Mouse (Mus musculus): Measurements from ENCODE around the gene Nlrp6. TPM values are rescaled to one million over a fixed set of nuclear protein-coding genes. Genes with fewer than 3 reads are reported as not detected.

Nlrp6 gene
- polyA plus RNA-seq, 1 experiment from 2014 or later = 1.2 TPM

DNA sequence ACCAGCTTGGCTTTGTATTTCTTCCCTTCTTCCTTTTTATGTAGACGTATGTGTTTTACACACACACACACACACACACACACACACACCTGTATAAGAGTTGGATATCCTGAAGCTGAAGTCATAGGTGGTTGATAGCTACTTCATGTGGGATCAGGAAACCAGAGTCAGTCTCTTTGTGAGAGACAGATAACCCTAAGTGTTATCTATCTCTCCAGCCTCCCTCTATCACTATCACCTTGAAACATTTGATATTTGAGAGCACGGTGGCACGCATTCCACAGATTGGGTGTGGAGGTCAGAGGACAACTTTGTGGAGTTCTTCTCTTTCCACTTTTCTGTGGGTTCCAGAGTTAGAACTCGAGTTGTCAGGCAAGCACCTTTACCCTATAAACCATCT, 791 bp upstream of the Nlrp6 start:
- H3K36me3 ChIP-seq (ENCODE audit: control insufficient read depth, insufficient read depth, low read length) = no peaks in the 10 kb centered on the region
- H3K27ac ChIP-seq (ENCODE audit: low read length) = no peak overlapping the region
- H3K4me3 ChIP-seq (ENCODE audit: low read depth, low read length) = no peak overlapping the region
- WGBS = 57% methylated on average over 4 of the region's 4 CpGs
- peaks cover 10% of the 10 kb centered on the region; the same call in 1 of the 2 replicates for H3K4me1 ChIP-seq (ENCODE audit: control insufficient read depth, insufficient read depth, low read length)
- no peaks in the 10 kb centered on the region for H3K9me3 ChIP-seq (ENCODE audit: control insufficient read depth, low read depth, low read length)
- no peak for ATAC-seq (ENCODE audit: insufficient number of reproducible peaks, insufficient read depth, low FRiP score, low read depth)
- H3K27me3 ChIP-seq (ENCODE audit: control insufficient read depth, insufficient read depth, low read length) = peaks cover 36% of the 10 kb centered on the region
- H3K4me2 ChIP-seq (replicated peaks; ENCODE audit: low read depth, low read length) = no peak overlapping the region
- H3K9ac ChIP-seq (replicated peaks; ENCODE audit: low read depth, low read length) = no peak overlapping the region

DNA sequence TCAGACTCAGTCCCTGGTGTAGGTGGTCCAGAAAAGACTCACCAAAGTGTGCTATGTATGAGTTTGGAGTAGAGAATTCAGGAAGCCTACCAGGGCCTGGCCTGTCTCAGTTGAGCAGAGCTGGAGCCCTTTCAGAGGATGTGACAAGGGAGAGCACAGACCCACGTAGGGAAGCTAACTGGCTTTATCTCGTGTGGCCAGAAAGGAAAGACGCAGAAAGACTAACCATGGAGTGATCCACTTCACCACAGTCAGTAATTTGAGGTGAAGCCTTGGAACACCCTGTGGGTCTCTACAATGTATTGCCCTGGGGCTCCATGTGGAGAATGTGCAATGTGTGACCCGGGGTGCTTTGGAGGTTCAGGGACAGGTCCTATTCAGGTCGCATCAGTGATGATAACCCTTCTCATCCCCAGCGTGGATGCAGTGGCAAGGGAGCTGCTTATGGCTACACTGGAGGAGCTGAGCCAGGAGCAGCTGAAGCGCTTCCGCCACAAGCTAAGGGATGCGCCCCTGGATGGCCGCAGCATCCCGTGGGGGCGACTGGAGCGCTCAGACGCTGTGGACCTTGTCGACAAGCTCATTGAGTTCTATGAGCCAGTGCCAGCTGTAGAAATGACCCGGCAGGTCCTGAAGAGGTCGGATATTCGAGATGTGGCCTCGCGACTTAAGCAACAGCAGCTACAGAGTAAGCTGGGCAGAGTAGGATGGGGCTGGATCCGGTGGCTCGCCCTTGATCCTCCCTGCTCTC, 698 bp downstream of the Nlrp6 start:
- Histone ChIP-seq H3K27me3 (ENCODE audit: control insufficient read depth, insufficient read depth, low read length) (peaks cover 36% of the 10 kb centered on the region), H3K4me2 (replicated peaks; ENCODE audit: low read depth, low read length) (no peak overlapping the region), H3K4me3 (ENCODE audit: low read depth, low read length) (no peak overlapping the region), H3K9ac (replicated peaks; ENCODE audit: low read depth, low read length) (no peak overlapping the region), H3K9me3 (ENCODE audit: control insufficient read depth, low read depth, low read length) (no peaks in the 10 kb centered on the region), H3K4me1 (ENCODE audit: control insufficient read depth, insufficient read depth, low read length) (peaks cover 10% of the 10 kb centered on the region; the same call in 1 of the 2 replicates), H3K27ac (ENCODE audit: low read length) (no peak overlapping the region), H3K36me3 (ENCODE audit: control insufficient read depth, insufficient read depth, low read length) (no peaks in the 10 kb centered on the region)
- WGBS = 30% methylated on average over 22 of the region's 22 CpGs
- ATAC-seq (ENCODE audit: insufficient number of reproducible peaks, insufficient read depth, low FRiP score, low read depth) = no peak

DNA sequence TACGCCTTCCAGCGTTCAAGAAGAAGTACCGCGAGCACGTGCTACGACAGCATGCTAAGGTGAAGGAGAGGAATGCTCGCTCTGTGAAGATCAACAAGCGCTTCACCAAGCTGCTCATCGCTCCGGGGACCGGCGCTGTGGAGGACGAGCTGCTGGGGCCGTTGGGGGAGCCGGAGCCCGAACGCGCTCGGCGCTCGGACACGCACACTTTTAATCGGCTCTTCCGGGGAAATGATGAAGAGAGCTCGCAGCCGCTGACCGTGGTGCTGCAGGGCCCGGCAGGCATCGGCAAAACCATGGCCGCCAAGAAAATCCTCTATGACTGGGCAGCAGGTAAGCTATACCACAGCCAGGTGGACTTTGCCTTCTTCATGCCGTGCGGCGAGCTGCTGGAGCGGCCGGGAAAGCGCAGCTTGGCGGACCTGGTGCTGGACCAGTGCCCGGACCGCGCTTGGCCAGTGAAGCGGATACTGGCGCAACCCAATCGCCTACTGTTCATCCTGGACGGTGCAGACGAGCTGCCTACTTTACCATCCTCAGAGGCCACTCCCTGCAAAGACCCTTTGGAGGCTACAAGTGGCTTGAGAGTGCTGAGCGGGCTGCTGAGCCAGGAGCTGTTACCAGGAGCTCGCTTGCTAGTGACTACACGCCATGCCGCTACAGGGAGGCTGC, 1.8 kb downstream of the Nlrp6 start:
- peak; percentile 31; the same call in 1 of the 2 replicates for ATAC-seq (ENCODE audit: insufficient number of reproducible peaks, insufficient read depth, low FRiP score, low read depth)

DNA sequence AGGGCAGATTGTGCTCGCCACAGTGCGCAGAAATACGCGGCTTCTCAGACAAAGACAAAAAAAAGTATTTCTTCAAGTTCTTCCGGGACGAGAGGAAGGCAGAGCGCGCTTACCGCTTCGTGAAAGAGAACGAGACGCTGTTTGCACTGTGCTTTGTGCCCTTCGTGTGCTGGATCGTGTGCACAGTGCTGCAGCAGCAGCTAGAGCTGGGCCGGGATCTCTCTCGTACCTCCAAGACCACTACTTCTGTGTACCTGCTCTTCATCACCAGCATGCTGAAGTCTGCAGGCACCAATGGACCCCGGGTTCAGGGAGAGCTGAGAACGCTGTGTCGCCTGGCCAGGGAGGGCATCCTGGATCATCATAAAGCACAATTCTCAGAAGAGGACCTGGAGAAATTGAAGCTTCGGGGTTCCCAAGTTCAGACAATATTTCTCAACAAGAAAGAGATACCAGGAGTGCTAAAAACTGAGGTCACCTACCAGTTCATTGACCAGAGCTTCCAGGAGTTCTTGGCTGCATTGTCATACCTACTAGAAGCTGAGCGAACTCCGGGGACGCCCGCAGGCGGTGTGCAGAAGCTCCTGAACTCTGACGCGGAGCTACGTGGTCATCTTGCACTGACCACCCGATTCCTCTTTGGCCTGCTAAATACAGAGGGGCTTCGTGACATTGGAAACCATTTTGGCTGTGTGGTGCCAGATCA, 2.5 kb downstream of the Nlrp6 start:
- Histone ChIP-seq H3K36me3 (ENCODE audit: control insufficient read depth, insufficient read depth, low read length) (no peaks in the 10 kb centered on the region), H3K9ac (replicated peaks; ENCODE audit: low read depth, low read length) (no peak overlapping the region; the same call in 1 of the 2 replicates), H3K4me1 (ENCODE audit: control insufficient read depth, insufficient read depth, low read length) (peaks cover 10% of the 10 kb centered on the region; the same call in 1 of the 2 replicates), H3K27ac (ENCODE audit: low read length) (no peak overlapping the region), H3K27me3 (ENCODE audit: control insufficient read depth, insufficient read depth, low read length) (peaks cover 36% of the 10 kb centered on the region), H3K4me2 (replicated peaks; ENCODE audit: low read depth, low read length) (peak overlapping the region; percentile 56), H3K4me3 (ENCODE audit: low read depth, low read length) (peak overlapping the region; percentile 28), H3K9me3 (ENCODE audit: control insufficient read depth, low read depth, low read length) (no peaks in the 10 kb centered on the region)
- no peak for ATAC-seq (ENCODE audit: insufficient number of reproducible peaks, insufficient read depth, low FRiP score, low read depth)
- 26% methylated on average over 30 of the region's 30 CpGs for WGBS

More for the DNA sequence above, 1.8 kb downstream of the Nlrp6 start:
- Histone ChIP-seq H3K4me2 (replicated peaks; ENCODE audit: low read depth, low read length) (peak overlapping the region; percentile 56), H3K27me3 (ENCODE audit: control insufficient read depth, insufficient read depth, low read length) (peaks cover 36% of the 10 kb centered on the region), H3K4me3 (ENCODE audit: low read depth, low read length) (peak overlapping the region; percentile 28), H3K4me1 (ENCODE audit: control insufficient read depth, insufficient read depth, low read length) (peaks cover 10% of the 10 kb centered on the region; the same call in 1 of the 2 replicates), H3K9ac (replicated peaks; ENCODE audit: low read depth, low read length) (no peak overlapping the region), H3K36me3 (ENCODE audit: control insufficient read depth, insufficient read depth, low read length) (no peaks in the 10 kb centered on the region), H3K27ac (ENCODE audit: low read length) (no peak overlapping the region), H3K9me3 (ENCODE audit: control insufficient read depth, low read depth, low read length) (no peaks in the 10 kb centered on the region)
- WGBS = under 1% methylated on average over 49 of the region's 49 CpGs

DNA sequence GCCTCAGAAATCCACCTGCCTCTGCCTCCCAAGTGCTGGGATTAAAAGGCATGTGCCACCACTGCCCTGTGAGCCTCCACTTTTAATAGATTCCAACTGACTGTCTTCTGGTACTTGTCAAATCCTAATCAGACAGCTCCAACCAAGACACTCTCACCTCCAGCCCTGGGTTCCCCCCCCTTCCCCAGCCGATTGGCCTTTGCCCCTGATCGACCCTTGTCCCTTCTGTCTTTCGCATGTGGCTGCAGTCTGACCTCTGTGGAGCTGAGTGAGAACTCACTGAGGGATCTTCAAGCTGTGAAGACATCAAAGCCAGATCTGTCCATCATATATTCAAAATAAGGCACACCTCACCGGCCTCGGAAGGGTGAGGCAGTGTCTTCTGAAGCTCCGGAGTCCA, 6.5 kb downstream of the Nlrp6 start:
- no peak overlapping the region for H3K9ac ChIP-seq (replicated peaks; ENCODE audit: low read depth, low read length)

DNA sequence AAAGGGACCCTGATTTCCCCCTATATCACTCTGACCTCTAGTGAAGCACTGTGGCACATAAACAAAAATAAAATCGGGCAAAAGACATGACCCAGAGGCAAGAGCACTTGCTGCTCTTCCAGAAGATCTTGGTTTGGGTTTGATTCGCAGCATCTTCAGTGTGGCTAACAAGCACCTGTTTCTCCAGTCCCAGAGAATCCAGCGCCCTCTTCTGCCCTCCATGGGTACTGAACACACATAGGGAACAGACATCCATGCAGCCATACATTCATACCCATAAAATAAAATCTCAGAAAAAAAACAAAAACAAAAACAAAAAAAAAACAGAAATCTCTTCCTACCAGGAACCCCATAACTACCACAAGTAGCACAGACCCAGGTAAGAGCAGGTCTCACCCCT, 17.7 kb downstream of the Nlrp6 start:
- Histone ChIP-seq H3K4me2 (replicated peaks; ENCODE audit: low read depth, low read length) (no peak overlapping the region), H3K36me3 (ENCODE audit: control insufficient read depth, insufficient read depth, low read length) (no peaks in the 10 kb centered on the region), H3K9me3 (ENCODE audit: control insufficient read depth, low read depth, low read length) (no peaks in the 10 kb centered on the region), H3K27ac (ENCODE audit: low read length) (no peak overlapping the region), H3K9ac (replicated peaks; ENCODE audit: low read depth, low read length) (no peak overlapping the region), H3K4me1 (ENCODE audit: control insufficient read depth, insufficient read depth, low read length) (peaks cover 15% of the 10 kb centered on the region; the same call in 1 of the 2 replicates), H3K4me3 (ENCODE audit: low read depth, low read length) (no peak overlapping the region), H3K27me3 (ENCODE audit: control insufficient read depth, insufficient read depth, low read length) (no peaks in the 10 kb centered on the region)
- WGBS = 42% methylated on average over 3 of the region's 3 CpGs
- ATAC-seq (ENCODE audit: insufficient number of reproducible peaks, insufficient read depth, low FRiP score, low read depth) = no peak

More for the DNA sequence above, 6.5 kb downstream of the Nlrp6 start:
- no peaks in the 10 kb centered on the region for H3K9me3 ChIP-seq (ENCODE audit: control insufficient read depth, low read depth, low read length)
- ATAC-seq (ENCODE audit: insufficient number of reproducible peaks, insufficient read depth, low FRiP score, low read depth) = no peak
- peaks cover 9% of the 10 kb centered on the region; the same call in 1 of the 2 replicates for H3K4me1 ChIP-seq (ENCODE audit: control insufficient read depth, insufficient read depth, low read length)
- no peak overlapping the region for H3K4me2 ChIP-seq (replicated peaks; ENCODE audit: low read depth, low read length)
- H3K27me3 ChIP-seq (ENCODE audit: control insufficient read depth, insufficient read depth, low read length) = peaks cover 24% of the 10 kb centered on the region
- H3K36me3 ChIP-seq (ENCODE audit: control insufficient read depth, insufficient read depth, low read length) = no peaks in the 10 kb centered on the region
- no peak overlapping the region for H3K27ac ChIP-seq (ENCODE audit: low read length)
- WGBS = 79% methylated on average over 6 of the region's 6 CpGs
- no peak overlapping the region for H3K4me3 ChIP-seq (ENCODE audit: low read depth, low read length)

DNA sequence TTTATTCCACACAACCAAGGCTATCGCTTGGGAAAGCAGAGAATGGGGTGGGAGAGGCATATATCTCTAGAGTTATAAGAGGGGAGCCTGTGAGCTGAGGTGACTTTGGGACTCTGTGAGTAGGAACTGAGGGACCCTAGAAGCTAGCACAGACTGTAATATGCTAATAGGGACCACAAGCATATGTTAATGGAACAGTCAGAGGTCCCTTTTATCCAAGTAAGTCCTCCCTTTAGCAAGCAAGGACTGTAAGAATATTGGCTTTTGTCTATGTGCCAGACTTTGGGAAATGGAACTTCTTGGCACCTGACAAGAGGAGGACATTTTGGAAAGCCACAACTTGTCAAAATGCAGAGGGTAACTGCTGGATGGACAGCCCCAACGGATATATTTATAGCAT, 18.2 kb downstream of the Nlrp6 start:
- H3K27me3 ChIP-seq (ENCODE audit: control insufficient read depth, insufficient read depth, low read length) = no peaks in the 10 kb centered on the region
- no peak for ATAC-seq (ENCODE audit: insufficient number of reproducible peaks, insufficient read depth, low FRiP score, low read depth)
- no peak overlapping the region for H3K4me3 ChIP-seq (ENCODE audit: low read depth, low read length)
- 25% methylated on average over 2 of the region's 2 CpGs for WGBS
- peaks cover 15% of the 10 kb centered on the region; the same call in 1 of the 2 replicates for H3K4me1 ChIP-seq (ENCODE audit: control insufficient read depth, insufficient read depth, low read length)
- no peaks in the 10 kb centered on the region for H3K36me3 ChIP-seq (ENCODE audit: control insufficient read depth, insufficient read depth, low read length)
- H3K27ac ChIP-seq (ENCODE audit: low read length) = peak overlapping the region; percentile 77; the same call in 1 of the 2 replicates
- H3K9ac ChIP-seq (replicated peaks; ENCODE audit: low read depth, low read length) = no peak overlapping the region
- H3K9me3 ChIP-seq (ENCODE audit: control insufficient read depth, low read depth, low read length) = no peaks in the 10 kb centered on the region
- H3K4me2 ChIP-seq (replicated peaks; ENCODE audit: low read depth, low read length) = 0 out of 2 replicates have a peak overlapping the region, but pooled peaks have one; percentile 38

DNA sequence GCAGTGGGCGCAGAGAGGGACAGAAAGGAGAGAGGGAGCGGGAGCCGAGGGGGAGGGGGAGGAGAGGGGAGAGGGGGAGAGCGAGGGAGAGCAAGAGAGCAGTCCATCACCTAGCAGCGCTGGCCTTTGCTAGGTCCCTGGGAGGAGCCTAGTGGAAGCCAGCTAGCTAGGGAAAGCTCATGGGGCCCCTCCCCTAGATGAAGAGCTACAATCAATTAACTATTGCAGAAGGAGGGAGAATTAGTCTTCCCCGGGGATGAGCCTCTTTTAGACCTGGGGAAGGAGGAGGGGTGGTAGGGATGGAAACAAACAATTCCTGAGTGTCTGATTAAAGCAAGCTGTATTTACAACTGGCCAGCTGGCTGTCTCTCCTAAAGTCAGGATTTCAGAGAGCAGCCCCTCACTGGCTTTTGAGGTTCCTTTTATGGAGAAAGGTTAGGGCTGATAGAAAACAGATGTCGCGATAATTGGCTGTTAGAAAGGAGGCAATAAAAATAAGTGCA, 19.0 kb downstream of the Nlrp6 start:
- H3K4me3 ChIP-seq (ENCODE audit: low read depth, low read length) = no peak overlapping the region
- no peaks in the 10 kb centered on the region for H3K27me3 ChIP-seq (ENCODE audit: control insufficient read depth, insufficient read depth, low read length)
- 4% methylated on average over 7 of the region's 8 CpGs for WGBS
- H3K27ac ChIP-seq (ENCODE audit: low read length) = peak overlapping the region; percentile 77
- no peaks in the 10 kb centered on the region for H3K36me3 ChIP-seq (ENCODE audit: control insufficient read depth, insufficient read depth, low read length)
- no peak overlapping the region for H3K9ac ChIP-seq (replicated peaks; ENCODE audit: low read depth, low read length)
- peak; percentile 30; the same call in 1 of the 2 replicates for ATAC-seq (ENCODE audit: insufficient number of reproducible peaks, insufficient read depth, low FRiP score, low read depth)
- H3K9me3 ChIP-seq (ENCODE audit: control insufficient read depth, low read depth, low read length) = no peaks in the 10 kb centered on the region
- peaks cover 15% of the 10 kb centered on the region; the same call in 1 of the 2 replicates for H3K4me1 ChIP-seq (ENCODE audit: control insufficient read depth, insufficient read depth, low read length)
- peak overlapping the region; percentile 38 for H3K4me2 ChIP-seq (replicated peaks; ENCODE audit: low read depth, low read length)
